Mouse (Mus musculus) liver, embryonic 14.5 days (tissue): ENCODE data around the gene Spin2f. TPM values are rescaled to one million over a fixed set of nuclear protein-coding genes. Genes with fewer than 3 reads are reported as not detected.
"Not testable (repeated sequence)": the region's sequence is repeated elsewhere in the genome, so short reads cannot be mapped to it uniquely, and the experiment has no call there.

Experiments
- ATAC-seq: fragments of 200-750 bp; cut with Nextera tagmentation; 2 replicates; pipeline ENCODE4 v1.8.0; 2017; ENCODE audit warnings: moderate number of reproducible peaks, mild to moderate bottlenecking, moderate library complexity; ENCODE audit not compliant: insufficient read depth
- DNase-seq, 3 experiments: peaks; one replicate each; pipeline ENCODE4 v3.0.0-alpha.2; 2012 to 2013; ENCODE audit warnings: low read depth in 3 of 3, low spot score in 3 of 3
- H3K27ac ChIP-seq: fragments of 300-500 bp; sonication (generic); 2 replicates; pipeline ENCODE4 v1.5.1; 2014; ENCODE audit warnings: moderate library complexity, mild to moderate bottlenecking, control low read depth, inconsistent platforms
- H3K27me3 ChIP-seq: fragments of 300-500 bp; sonication (generic); 2 replicates; pipeline ENCODE4 v1.6.1; 2014; ENCODE audit warnings: mild to moderate bottlenecking, low read length, moderate library complexity; ENCODE audit not compliant: control insufficient read depth, insufficient read depth
- H3K36me3 ChIP-seq: fragments of 300-500 bp; sonication (generic); replicated peaks from 2 replicates; pipeline ENCODE4 v1.6.1; 2014; ENCODE audit warnings: low read depth; ENCODE audit not compliant: control insufficient read depth, insufficient read depth
- H3K4me1 ChIP-seq, 2 experiments: fragments of 200-500 bp in 1 of 2; fragments of 300-500 bp in 1 of 2; sonication (generic) in 1 of 2; replicated peaks; 2 replicates each; pipeline ENCODE4 v1.6.1; 2012 to 2014; ENCODE audit warnings: antibody characterized with exemption in 1 of 2, inconsistent platforms in 1 of 2, low read length in 1 of 2; ENCODE audit not compliant: control insufficient read depth in 2 of 2, insufficient read depth in 2 of 2
- H3K4me2 ChIP-seq: fragments of 300-500 bp; sonication (generic); 2 replicates; pipeline ENCODE4 v1.6.1; 2014; ENCODE audit warnings: low read depth, mild to moderate bottlenecking, control low read depth, moderate library complexity
- H3K4me3 ChIP-seq, 2 experiments: fragments of 200-500 bp in 1 of 2; fragments of 300-500 bp in 1 of 2; sonication (generic) in 1 of 2; 2 replicates each; pipeline ENCODE4 v1.5.1; 2012 to 2014; ENCODE audit warnings: low read depth in 2 of 2, low read length in 2 of 2, mild to moderate bottlenecking in 2 of 2, control low read depth in 1 of 2, inconsistent platforms in 1 of 2, moderate library complexity in 1 of 2; ENCODE audit not compliant: insufficient read depth in 1 of 2
- H3K9ac ChIP-seq: fragments of 300-500 bp; sonication (generic); replicated peaks from 2 replicates; pipeline ENCODE4 v1.6.1; 2014; ENCODE audit warnings: mild to moderate bottlenecking, control low read depth, moderate library complexity
- H3K9me3 ChIP-seq: fragments of 300-500 bp; sonication (generic); 2 replicates; pipeline ENCODE4 v1.6.1; 2016; ENCODE audit warnings: low read length, mixed read lengths; ENCODE audit not compliant: control insufficient read depth
- WGBS: fragments of 180-500 bp; shearing (Covaris S2); extraction: QIAGEN DNeasy Blood & Tissue Kit; methylation state at CpG from one replicate; pipeline ENCODE4 v1.1.7; 2014; ENCODE audit not compliant: insufficient replicate concordance; 5-methylcytosine and 5-hydroxymethylcytosine counted together
- polyA plus RNA-seq, 2 experiments: library from polyadenylated mRNA; depleted of rRNA in 1 of 2; stranded (reverse) in 1 of 2; unstranded in 1 of 2; fragments of >200 nt; fragmentation: Nextera tagmentation in 1 of 2; extraction: Ambion mirVana in 1 of 2; gene quantifications; 2 replicates each; pipeline versions ENCODE4 v1.2.1 to v1.2.3; 2012 to 2014

Gene Spin2f
- polyA plus RNA-seq (2012; rRNA removed) (not detected in 2 replicates), polyA plus RNA-seq (2014; fragmentation: Nextera tagmentation; extraction: Ambion mirVana) (not detected in 2 replicates)

- DNase-seq, ATAC-seq, H3K4me2 ChIP-seq, H3K9me3 ChIP-seq, H3K4me3 ChIP-seq, H3K27ac ChIP-seq, H3K36me3 ChIP-seq, H3K4me1 ChIP-seq, H3K9ac ChIP-seq, H3K27me3 ChIP-seq: not testable (repeated sequence)
- WGBS: 40% methylated on average over 1 of the region's 6 CpGs
These were observed at the start of gene Spin2f for GRCm38 (mm10) chrX:31253594-31253993. Gene Spin2f (plus strand): TSS chrX:31253894.

DNA sequence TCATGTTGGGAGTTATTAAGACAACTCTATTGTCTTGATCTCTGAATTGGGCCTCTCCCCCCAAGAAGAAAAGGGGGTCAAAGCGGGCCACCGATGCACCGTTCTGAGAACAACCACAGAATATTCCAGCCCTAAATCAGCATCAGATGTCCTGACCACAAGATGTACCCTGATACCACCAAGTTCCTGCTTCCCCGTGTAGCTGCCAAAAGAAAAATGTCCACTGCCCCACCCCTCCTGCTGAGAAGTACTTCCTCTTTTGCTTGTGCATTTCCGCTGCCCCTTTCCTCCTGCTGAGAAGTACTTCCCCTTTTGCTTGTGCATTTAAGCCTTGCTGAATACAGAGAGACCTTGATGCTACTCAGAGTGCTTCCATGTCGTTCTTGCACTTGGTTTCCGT is 41.6 kb upstream of the Spin2f start:
- not testable (repeated sequence) for ATAC-seq, H3K9me3 ChIP-seq, DNase-seq, H3K4me3 ChIP-seq, H3K4me2 ChIP-seq, H3K27ac ChIP-seq, H3K4me1 ChIP-seq, H3K27me3 ChIP-seq, H3K9ac ChIP-seq, H3K36me3 ChIP-seq
- WGBS: 74% methylated on average over 7 of the region's 7 CpGs

DNA sequence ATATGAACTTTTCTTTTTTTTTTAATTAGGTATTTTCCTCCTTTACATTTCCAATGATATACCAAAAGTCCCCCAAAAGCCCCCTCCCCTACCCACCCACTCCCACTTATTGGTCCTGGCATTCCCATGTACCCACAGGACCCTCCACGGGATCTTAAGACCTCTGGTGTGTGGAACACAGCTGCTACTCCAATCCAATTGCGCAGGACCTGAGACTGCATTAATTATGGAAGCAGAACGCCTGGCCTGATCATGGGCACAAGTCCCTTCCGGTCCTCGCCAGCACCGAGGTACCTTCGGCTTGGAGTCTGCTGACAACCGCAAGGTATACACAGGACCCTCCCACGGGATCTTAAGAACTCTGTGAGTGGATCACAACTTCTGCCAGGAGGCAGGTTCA is 30.2 kb upstream of the Spin2f start:
- H3K27me3 ChIP-seq, H3K4me2 ChIP-seq, H3K9ac ChIP-seq, H3K36me3 ChIP-seq, H3K27ac ChIP-seq, ATAC-seq, H3K4me1 ChIP-seq, H3K4me3 ChIP-seq, H3K9me3 ChIP-seq, DNase-seq: not testable (repeated sequence)
- 66% methylated on average over 9 of the region's 9 CpGs for WGBS

- H3K4me3 ChIP-seq, ATAC-seq, H3K4me1 ChIP-seq, H3K4me2 ChIP-seq, DNase-seq, H3K9me3 ChIP-seq, H3K36me3 ChIP-seq, H3K9ac ChIP-seq, H3K27me3 ChIP-seq, H3K27ac ChIP-seq: not testable (repeated sequence)
- WGBS: 41% methylated on average over 4 of the region's 4 CpGs
These were observed 18.6 kb upstream of the Spin2f start for GRCm38 (mm10) chrX:31235088-31235487.

- not testable (repeated sequence) for DNase-seq, H3K36me3 ChIP-seq, H3K9me3 ChIP-seq, H3K27ac ChIP-seq, H3K27me3 ChIP-seq, H3K9ac ChIP-seq, ATAC-seq, H3K4me2 ChIP-seq, H3K4me3 ChIP-seq, H3K4me1 ChIP-seq
- 61% methylated on average over 3 of the region's 3 CpGs for WGBS
These were observed 11.9 kb upstream of the Spin2f start for GRCm38 (mm10) chrX:31241754-31242153.

Other genes with a start within 250 kb of the Spin2f start
- gene Btbd35f29, start 136.2 kb upstream of the Spin2f start, polyA plus RNA-seq (2012; rRNA removed): not detected in 2 replicates
- gene Btbd35f29, start 136.2 kb upstream of the Spin2f start, polyA plus RNA-seq (2014; fragmentation: Nextera tagmentation; extraction: Ambion mirVana): not detected in 2 replicates
- not detected in 2 replicates for gene Btbd35f26, start 82.6 kb downstream of the Spin2f start, polyA plus RNA-seq (2012; rRNA removed)
- not detected in 2 replicates for gene Btbd35f26, start 82.6 kb downstream of the Spin2f start, polyA plus RNA-seq (2014; fragmentation: Nextera tagmentation; extraction: Ambion mirVana)
- not detected in 2 replicates for gene Btbd35f19, start 130.0 kb downstream of the Spin2f start, polyA plus RNA-seq (2012; rRNA removed)
- not detected in 2 replicates for gene Btbd35f19, start 130.0 kb downstream of the Spin2f start, polyA plus RNA-seq (2014; fragmentation: Nextera tagmentation; extraction: Ambion mirVana)